Mouse (Mus musculus) heart, postnatal 25 days (tissue): ENCODE measurements at regions not wholly inside any gene's neighbourhood (a gene's known extent, or its start where the extent isn't known, plus 50 kb on each side); places are given as distances from the start of the nearest gene placed in this dataset.

Experiments
- DNase-seq: peaks from one replicate; pipeline ENCODE4 v3.0.0; 2022; ENCODE audit warnings: low spot score
- intact Hi-C: fragments of 180-260 bp; cut with DNase I; formaldehyde crosslinking; loops from one replicate; pipeline ENCODE4 v1.15.1; 2025

DNA sequence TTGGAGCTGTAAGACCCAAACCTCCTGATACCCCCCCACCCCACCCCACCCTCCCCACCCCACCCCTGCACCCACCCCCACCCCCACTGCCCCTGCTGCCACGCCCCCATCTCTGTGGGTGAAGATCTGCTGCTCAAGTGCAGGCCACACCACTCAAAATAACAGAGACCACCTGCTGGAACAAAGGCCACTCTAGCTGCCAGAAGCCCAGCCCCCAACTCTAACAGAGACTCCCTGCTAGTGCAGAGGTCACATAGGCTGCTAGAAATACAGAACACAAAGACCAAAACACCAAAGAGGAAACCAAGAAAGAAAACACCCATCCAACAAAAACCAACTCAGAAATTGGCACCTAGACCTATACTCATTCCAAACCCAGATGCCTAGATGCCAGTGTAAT is 58.9 kb downstream of the Olfr267 start:
- intact Hi-C loops = no loop called here
- DNase-seq = no peak

DNA sequence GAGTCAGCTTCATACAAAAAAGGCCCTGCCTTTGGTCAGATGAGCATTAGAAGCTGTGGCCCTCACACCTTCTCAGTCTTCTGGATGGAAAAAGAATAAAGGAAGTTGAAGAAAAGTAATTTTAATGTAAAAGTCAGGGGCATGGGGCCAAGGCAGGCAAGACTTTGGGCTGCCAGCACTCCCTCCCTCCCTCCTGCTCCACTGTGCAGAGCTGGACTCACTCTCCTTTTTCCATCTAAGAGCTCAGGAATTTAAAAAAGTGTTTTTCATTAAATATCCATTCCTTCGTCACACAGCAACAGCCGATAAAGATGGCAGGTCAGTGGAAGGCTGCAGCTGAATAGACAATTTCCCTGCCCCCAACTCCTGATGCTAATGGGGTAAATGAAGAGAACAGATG is 61.1 kb downstream of the Olfr267 start:
- intact Hi-C loops = no loop called here

DNA sequence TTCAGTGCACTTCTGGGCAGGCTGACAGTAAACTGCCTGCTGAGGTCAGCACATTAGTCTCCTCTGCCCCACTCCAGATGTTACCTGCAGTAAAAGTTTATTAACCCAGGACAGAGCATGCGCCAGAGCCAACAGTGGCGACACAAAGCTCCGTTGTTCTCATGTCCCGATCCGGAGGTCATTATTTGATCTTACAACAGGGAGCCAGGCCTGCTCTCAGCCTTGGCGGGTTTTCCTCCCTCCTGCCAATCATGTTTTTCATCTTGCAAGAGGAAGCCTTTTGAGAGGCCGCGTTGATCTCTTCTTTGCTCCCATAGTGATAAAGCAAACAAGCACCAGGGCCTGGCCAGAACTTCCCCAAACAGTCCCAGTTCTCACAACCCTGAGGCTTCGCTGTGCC is 64.7 kb downstream of the Olfr267 start:
- DNase-seq = peak; percentile 14
- intact Hi-C loops = no loop called here

More for the DNA sequence above, 61.1 kb downstream of the Olfr267 start:
- no peak for DNase-seq

- intact Hi-C loops = no loop called here
- DNase-seq = no peak
Observed at GRCm38 (mm10) chr4:58720682-58721081, 66.8 kb downstream of the Olfr267 start.

- DNase-seq = no peak
- intact Hi-C loops = no loop called here
Observed at GRCm38 (mm10) chr4:58716426-58716825, 71.1 kb downstream of the Olfr267 start.

DNA sequence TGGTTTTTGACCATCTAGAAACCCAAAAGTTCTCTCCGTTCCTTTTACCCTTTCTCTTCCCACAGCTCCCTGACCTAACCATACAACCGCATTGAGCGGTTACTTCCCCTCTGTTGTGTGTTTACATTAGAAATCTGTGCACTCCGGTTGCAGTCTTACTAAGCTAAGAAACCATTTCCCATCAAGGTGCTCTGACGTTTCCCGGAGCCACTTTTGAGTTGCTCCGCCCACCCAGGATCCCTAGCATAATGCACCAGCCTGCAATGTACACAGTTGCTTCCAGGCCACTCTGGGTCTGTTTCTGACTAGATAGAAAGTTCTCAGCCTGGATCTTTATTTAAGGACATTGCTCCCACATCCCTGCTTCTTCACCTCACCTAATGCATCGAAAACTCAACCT is 71.7 kb downstream of the Olfr267 start:
- intact Hi-C loops = no loop called here
- DNase-seq = no peak

GRCm38 (mm10) chr4:58714221-58714620 is 73.3 kb downstream of the Olfr267 start:
- no peak for DNase-seq
- intact Hi-C loops = no loop called here

- intact Hi-C loops = no loop called here
- no peak for DNase-seq
Observed at GRCm38 (mm10) chr4:58712875-58713274, 74.6 kb downstream of the Olfr267 start.

- intact Hi-C loops = no loop called here
Observed at GRCm38 (mm10) chr4:58712166-58712565, 75.3 kb downstream of the Olfr267 start.

DNA sequence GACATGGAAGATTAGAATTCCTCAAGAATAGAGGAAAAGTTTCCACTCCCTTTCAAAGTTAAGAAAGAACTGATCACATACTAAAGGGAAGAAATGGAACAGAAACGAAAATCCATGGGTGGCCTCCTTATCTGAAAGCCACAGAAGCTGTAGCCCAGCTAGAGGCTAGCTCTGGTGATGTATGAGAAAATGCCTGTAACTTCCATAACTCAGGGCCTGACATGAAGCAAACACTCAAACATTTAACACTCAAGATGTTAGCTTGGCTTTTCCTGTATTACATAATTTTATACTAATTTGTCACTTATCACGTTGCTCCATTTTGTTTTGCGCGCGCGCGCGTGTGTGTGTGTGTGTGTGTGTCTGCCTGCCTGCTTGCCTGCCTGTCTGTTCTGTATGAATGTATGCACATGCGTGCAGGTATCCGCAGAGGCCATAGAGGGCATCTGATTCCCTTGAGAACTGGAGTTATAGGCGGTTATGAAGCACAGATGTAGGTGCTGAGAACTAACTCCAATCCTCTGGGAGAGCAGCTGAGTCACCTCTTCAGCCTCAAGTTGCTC is 88.2 kb downstream of the Olfr267 start:
- intact Hi-C loops = no loop called here
- DNase-seq = no peak

More at GRCm38 (mm10) chr4:58712166-58712565, 75.3 kb downstream of the Olfr267 start:
- DNase-seq = no peak

- peak; percentile 18 for DNase-seq
Observed at GRCm38 (mm10) chr4:58698828-58699227, 88.7 kb downstream of the Olfr267 start.

DNA sequence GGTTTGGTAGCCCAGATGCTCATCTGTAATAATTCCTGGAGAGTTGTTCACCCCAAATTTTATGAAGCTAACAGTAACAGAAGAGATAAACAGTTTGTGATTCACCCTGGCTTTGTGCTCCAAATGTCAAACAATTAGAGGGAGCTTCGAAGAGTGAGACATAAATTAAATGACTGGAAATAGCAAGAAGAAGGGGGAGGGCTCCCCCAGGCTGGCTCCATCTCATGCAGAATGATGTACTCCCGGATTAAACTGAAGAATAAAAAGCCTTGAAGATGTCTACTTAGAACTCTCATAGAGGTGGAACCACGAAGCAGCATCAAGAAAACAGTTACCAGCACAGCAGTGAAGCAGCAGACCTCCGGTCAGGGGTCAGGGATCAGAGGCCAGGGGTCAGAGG is 90.8 kb downstream of the Olfr267 start:
- no peak for DNase-seq
- intact Hi-C loops = no loop called here

More at GRCm38 (mm10) chr4:58698828-58699227, 88.7 kb downstream of the Olfr267 start:
- intact Hi-C loops = no loop called here

DNA sequence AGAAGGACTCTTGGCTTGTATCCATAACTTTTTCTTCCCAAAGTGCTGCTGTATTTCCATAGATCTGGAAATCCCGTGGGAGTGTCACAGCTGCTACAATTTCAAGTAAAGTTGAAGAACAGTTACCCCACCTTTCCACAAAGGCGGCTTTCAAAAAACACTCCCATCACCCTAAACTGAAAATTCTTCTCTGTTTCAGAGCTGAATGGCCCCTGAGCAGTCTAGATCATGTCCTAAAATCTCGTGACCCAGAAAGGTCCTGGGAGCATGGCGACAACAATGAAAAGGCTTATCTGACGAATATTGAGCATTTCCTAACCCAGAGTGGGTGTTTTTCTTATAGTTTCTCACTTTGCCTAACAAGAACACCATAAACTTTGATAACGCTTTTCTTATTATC is 92.2 kb downstream of the Olfr267 start:
- DNase-seq = no peak
- intact Hi-C loops = no loop called here

GRCm38 (mm10) chr4:58693018-58693417 is 94.5 kb downstream of the Olfr267 start:
- intact Hi-C loops = no loop called here

GRCm38 (mm10) chr4:58681926-58682325 is 105.6 kb downstream of the Olfr267 start:
- intact Hi-C loops = no loop called here
- no peak for DNase-seq

More at GRCm38 (mm10) chr4:58693018-58693417, 94.5 kb downstream of the Olfr267 start:
- DNase-seq = no peak

GRCm38 (mm10) chr4:58677701-58678385 is 109.7 kb downstream of the Olfr267 start:
- intact Hi-C loops = no loop called here

GRCm38 (mm10) chr4:58671406-58672035 is 116.0 kb downstream of the Olfr267 start:
- no peak for DNase-seq
- intact Hi-C loops = no loop called here

More at GRCm38 (mm10) chr4:58677701-58678385, 109.7 kb downstream of the Olfr267 start:
- DNase-seq = no peak

- intact Hi-C loops = no loop called here
- no peak for DNase-seq
Observed at GRCm38 (mm10) chr4:58670906-58671250, 116.6 kb downstream of the Olfr267 start.

GRCm38 (mm10) chr4:58670107-58670905 is 116.6 kb upstream of the Lpar1 start:
- intact Hi-C loops = no loop called here
- no peak for DNase-seq

DNA sequence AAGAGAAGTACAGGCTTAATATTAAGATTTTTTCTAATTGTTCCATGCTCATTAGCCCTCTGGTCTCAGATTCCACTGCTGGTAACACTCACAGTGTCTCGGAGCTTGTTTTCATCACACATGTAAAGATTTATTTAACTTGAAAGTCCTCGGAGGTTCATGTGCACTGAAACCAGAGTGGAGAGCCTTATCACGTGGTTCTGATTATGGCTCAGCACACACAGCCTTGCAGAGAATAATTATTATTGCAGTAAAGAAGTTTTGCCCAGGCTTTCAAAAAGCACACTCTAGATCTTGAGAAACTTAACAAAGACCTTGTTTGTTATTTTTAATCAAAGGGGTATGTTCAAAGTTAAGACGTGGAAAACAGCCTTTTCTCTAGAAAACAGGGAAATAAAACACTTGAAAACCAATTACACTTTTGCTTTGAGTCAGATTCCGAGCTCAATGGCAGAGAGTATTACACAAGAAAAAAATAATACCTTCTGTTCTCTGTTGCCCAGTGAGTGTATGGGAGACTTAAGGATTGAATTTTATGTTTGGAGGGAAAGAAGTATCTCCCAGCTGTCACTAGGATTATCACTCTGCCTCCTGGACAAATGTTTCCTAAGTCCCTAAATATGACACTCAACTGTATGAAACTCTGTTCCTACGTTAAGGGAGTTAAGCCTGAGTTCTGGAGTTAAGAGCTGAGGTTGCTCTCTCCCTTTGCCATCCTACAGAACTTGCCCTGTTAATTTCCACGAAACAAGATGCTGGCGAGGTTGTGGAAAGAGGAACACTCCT is 114.9 kb upstream of the Lpar1 start:
- no peak for DNase-seq
- intact Hi-C loops = no loop called here
